Mouse (Mus musculus): ENCODE results near the gene H1foo.

GRCm38 (mm10) chr6:115897926-115898520 is 46.7 kb upstream of the H1foo start:
- no peak for TF ChIP-seq EP300 (IDR thresholded peaks at IDR 0.05; ENCODE audit: low read depth)
- TF ChIP-seq CTCF (IDR thresholded peaks at IDR 0.05; ENCODE audit: low read depth), result no peak

Measured in heart, postnatal 0 days (tissue).